Mouse (Mus musculus) testis, adult 2 months (tissue): ENCODE data around the gene Naaladl1.

Source experiments
- CTCF ChIP-seq: fragments of 200-500 bp; IDR thresholded peaks from 2 replicates; pipeline ENCODE4 v1.5.1; 2012; ENCODE audit warnings: low read depth, mild to moderate bottlenecking, inconsistent platforms, low read length, moderate library complexity; ENCODE audit not compliant: control insufficient read depth, insufficient read depth, insufficient replicate concordance
- POLR2A ChIP-seq: fragments of 200-500 bp; IDR thresholded peaks from 2 replicates; pipeline ENCODE4 v1.6.1; 2012; ENCODE audit warnings: low read depth, mild to moderate bottlenecking, inconsistent platforms, low read length, moderate library complexity; ENCODE audit not compliant: control insufficient read depth

GRCm38 (mm10) chr19:6070571-6071250 is 34.9 kb upstream of the Naaladl1 start:
- TF ChIP-seq POLR2A (no peak), CTCF (no peak)
